Mouse (Mus musculus) MEL (cell line): Measurements from ENCODE around the gene Trim38. TPM values are rescaled to one million over a fixed set of nuclear protein-coding genes. Genes with fewer than 3 reads are reported as not detected.

Experiments used
- DNase-seq: peaks from one replicate; pipeline ENCODE4 v3.0.0; 2011; ENCODE audit warnings: low read depth, low spot score
- H3K27ac ChIP-seq: 2 replicates; pipeline ENCODE4 v1.5.1; 2012; ENCODE audit warnings: low read depth, mild to moderate bottlenecking, control low read depth, low read length, moderate library complexity; ENCODE audit not compliant: control insufficient read depth
- H3K27me3 ChIP-seq, 2 experiments: fragments of 150-350 bp in 1 of 2; sonication (generic) in 1 of 2; 2 replicates each; pipeline ENCODE4 v1.6.1; 2012; ENCODE audit warnings: low read length in 2 of 2, mild to moderate bottlenecking in 2 of 2, improper control_type of control experiment in 1 of 2, moderate library complexity in 1 of 2; ENCODE audit not compliant: insufficient read depth in 2 of 2, control insufficient read depth in 1 of 2
- H3K36me3 ChIP-seq, 2 experiments: 2 replicates each; pipeline ENCODE4 v1.6.1; 2012 to 2014; ENCODE audit warnings: low read length in 2 of 2, improper control_type of control experiment in 1 of 2, inconsistent platforms in 1 of 2, mild to moderate bottlenecking in 1 of 2; ENCODE audit not compliant: insufficient read depth in 2 of 2, control insufficient read depth in 1 of 2
- H3K4me1 ChIP-seq, 2 experiments: fragments of 150-350 bp in 1 of 2; sonication (generic) in 1 of 2; 2 replicates each; pipeline ENCODE4 v1.6.1; 2012; ENCODE audit warnings: low read length in 2 of 2, improper control_type of control experiment in 1 of 2, mild to moderate bottlenecking in 1 of 2; ENCODE audit not compliant: insufficient read depth in 2 of 2, control insufficient read depth in 1 of 2
- H3K4me3 ChIP-seq, 2 experiments: fragments of 150-350 bp in 1 of 2; sonication (generic) in 1 of 2; 2 replicates each; pipeline ENCODE4 v1.5.1; 2012; ENCODE audit warnings: low read depth in 2 of 2, low read length in 2 of 2, mild to moderate bottlenecking in 2 of 2, moderate library complexity in 2 of 2, control low read depth in 1 of 2, improper control_type of control experiment in 1 of 2; ENCODE audit not compliant: control insufficient read depth in 1 of 2, insufficient read depth in 1 of 2
- H3K79me2 ChIP-seq: 2 replicates; pipeline ENCODE4 v1.6.1; 2012; ENCODE audit warnings: mild to moderate bottlenecking, low read length, moderate library complexity; ENCODE audit not compliant: control insufficient read depth, poor library complexity, insufficient read depth
- H3K9ac ChIP-seq: 2 replicates; pipeline ENCODE4 v1.6.1; 2012; ENCODE audit warnings: low read depth, mild to moderate bottlenecking, control low read depth, low read length, moderate library complexity; ENCODE audit not compliant: control insufficient read depth, poor library complexity, severe bottlenecking
- H3K9me3 ChIP-seq: fragments of 150-350 bp; sonication (generic); replicated peaks from 2 replicates; pipeline ENCODE4 v1.6.1; 2012; ENCODE audit warnings: mild to moderate bottlenecking, low read length, improper control_type of control experiment, moderate library complexity; ENCODE audit not compliant: insufficient read depth
- CHD1 ChIP-seq: IDR thresholded peaks from 2 replicates; pipeline ENCODE4 v1.6.1; 2012; ENCODE audit warnings: low read depth, mild to moderate bottlenecking, inconsistent platforms, low read length, improper control_type of control experiment
- CTCF ChIP-seq, 3 experiments: IDR thresholded peaks in 2 of 3; conservative IDR thresholded peaks in 1 of 3; 2 replicates each; pipeline ENCODE4 v1.5.1; 2011 to 2012; ENCODE audit warnings: low read length in 3 of 3, low read depth in 2 of 3, mild to moderate bottlenecking in 2 of 3, improper control_type of control experiment in 1 of 3, inconsistent platforms in 1 of 3, mixed read lengths in 1 of 3, moderate library complexity in 1 of 3; ENCODE audit not compliant: control insufficient read depth in 1 of 3, insufficient read depth in 1 of 3, poor library complexity in 1 of 3, severe bottlenecking in 1 of 3
- E2F4 ChIP-seq: IDR thresholded peaks from 2 replicates; pipeline ENCODE4 v1.6.1; 2011; ENCODE audit warnings: low read depth, low read length, improper control_type of control experiment, borderline replicate concordance
- EP300 ChIP-seq, 2 experiments: IDR thresholded peaks; 2 replicates each; pipeline ENCODE4 v1.6.1; 2011; ENCODE audit warnings: improper control_type of control experiment in 2 of 2, low read length in 2 of 2, low read depth in 1 of 2, mild to moderate bottlenecking in 1 of 2
- ETS1 ChIP-seq: IDR thresholded peaks from 2 replicates; pipeline ENCODE4 v1.6.1; 2012; ENCODE audit warnings: low read depth, mild to moderate bottlenecking, inconsistent platforms, low read length, improper control_type of control experiment, moderate library complexity
- GABPA ChIP-seq: IDR thresholded peaks from 2 replicates; pipeline ENCODE4 v1.6.1; 2012; ENCODE audit warnings: low read depth, mild to moderate bottlenecking, inconsistent platforms, low read length, improper control_type of control experiment, moderate library complexity
- GATA1 ChIP-seq: IDR thresholded peaks from 2 replicates; pipeline ENCODE4 v1.6.1; 2011; ENCODE audit warnings: low read depth, low read length, improper control_type of control experiment
- JUND ChIP-seq: IDR thresholded peaks from 2 replicates; pipeline ENCODE4 v1.6.1; 2011; ENCODE audit warnings: low read depth, mild to moderate bottlenecking, improper control_type of control experiment, low read length
- MAZ ChIP-seq: IDR thresholded peaks from 2 replicates; pipeline ENCODE4 v1.6.1; 2012; ENCODE audit warnings: low read depth, mild to moderate bottlenecking, inconsistent platforms, low read length, improper control_type of control experiment
- POLR2A ChIP-seq, 2 experiments: IDR thresholded peaks; 2 replicates each; pipeline ENCODE4 v1.6.1; 2011 to 2012; ENCODE audit warnings: low read length in 2 of 2, mild to moderate bottlenecking in 2 of 2, control low read depth in 1 of 2, improper control_type of control experiment in 1 of 2, low read depth in 1 of 2, moderate library complexity in 1 of 2; ENCODE audit not compliant: control insufficient read depth in 1 of 2, insufficient read depth in 1 of 2, poor library complexity in 1 of 2
- RCOR1 ChIP-seq: IDR thresholded peaks from 2 replicates; pipeline ENCODE4 v1.6.1; 2012; ENCODE audit warnings: low read depth, mild to moderate bottlenecking, inconsistent platforms, low read length, improper control_type of control experiment
- USF2 ChIP-seq, 2 experiments: IDR thresholded peaks; 2 replicates each; pipeline ENCODE4 v1.6.1; 2011 to 2012; ENCODE audit warnings: improper control_type of control experiment in 2 of 2, low read length in 2 of 2, borderline replicate concordance in 1 of 2, inconsistent platforms in 1 of 2, low read depth in 1 of 2, mild to moderate bottlenecking in 1 of 2; ENCODE audit not compliant: insufficient read depth in 1 of 2
- ZC3H11A ChIP-seq: IDR thresholded peaks from 2 replicates; pipeline ENCODE4 v1.6.1; 2012; ENCODE audit warnings: low read depth, mild to moderate bottlenecking, inconsistent platforms, low read length, improper control_type of control experiment
- ZMIZ1 ChIP-seq: IDR thresholded peaks from 2 replicates; pipeline ENCODE4 v1.6.1; 2012; ENCODE audit warnings: low read depth, mild to moderate bottlenecking, inconsistent platforms, low read length, improper control_type of control experiment, moderate library complexity
- polyA plus RNA-seq, 2 experiments: library from polyadenylated mRNA; stranded (reverse) in 1 of 2; unstranded in 1 of 2; fragments of >175 nt in 1 of 2; fragments of >200 nt in 1 of 2; gene quantifications; 2 replicates each; pipeline versions ENCODE4 v1.2.1 to v1.2.4; 2012; ENCODE audit warnings: low replicate concordance in 2 of 2, low read depth in 1 of 2; ENCODE audit not compliant: insufficient read length in 2 of 2, insufficient read depth in 1 of 2, missing spikeins in 1 of 2
- total RNA-seq: library from RNA; depleted of rRNA; stranded (reverse); fragments of 300-350 nt; gene quantifications from 2 replicates; pipeline ENCODE4 v1.2.3, GENCODE M21; 2012

Trim38 gene
- total and polyA plus RNA-seq, 3 experiments: not detected

DNA sequence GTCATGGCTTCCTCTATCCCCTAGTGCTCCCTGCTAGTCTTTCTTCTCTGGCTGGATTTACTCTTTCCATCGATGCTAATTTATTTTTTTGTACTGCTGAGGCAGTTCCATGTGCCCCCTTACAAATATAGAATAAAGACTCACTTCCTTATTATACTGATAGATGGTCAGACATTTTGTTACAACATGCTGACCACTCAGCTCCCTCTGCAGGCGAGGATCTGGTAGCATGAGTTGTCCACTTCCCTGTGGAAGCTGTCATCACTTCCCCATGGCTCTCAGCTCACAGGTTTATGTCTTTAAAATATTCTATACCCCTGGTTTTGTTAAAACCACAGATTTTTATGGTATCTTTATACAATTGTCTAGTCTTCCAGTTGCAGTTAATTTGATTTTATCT is 46.4 kb downstream of the Trim38 start:
- no peaks in the 10 kb centered on the region for H3K36me3 ChIP-seq
- H3K27me3 ChIP-seq: peaks cover 0 to 8% of the 10 kb centered on the region in 2 experiments; a peak in 3 of 4 replicates
- H3K27ac ChIP-seq: no peak overlapping the region
- no peaks in the 10 kb centered on the region for H3K9me3 ChIP-seq
- no peak overlapping the region for H3K4me3 ChIP-seq
- H3K9ac ChIP-seq: no peak overlapping the region
- DNase-seq: peak; percentile 9
- H3K79me2 ChIP-seq: no peaks in the 10 kb centered on the region
- no peaks in the 10 kb centered on the region for H3K4me1 ChIP-seq
- TF ChIP-seq CTCF (IDR thresholded peaks at IDR 0.05 in 2 of 3, conservative IDR thresholded peaks at IDR 0.05 in 1 of 3; ENCODE audit: control insufficient read depth in 1 of 3, insufficient read depth in 1 of 3, low read depth in 2 of 3, low read length in 3 of 3, poor library complexity in 1 of 3, severe bottlenecking in 1 of 3) (peak in 1 of 3 experiments; percentile 21; a peak in 1 of 6 replicates), GABPA (no peak)
- TF ChIP-seq, all 39 proteins: peak for 1

DNA sequence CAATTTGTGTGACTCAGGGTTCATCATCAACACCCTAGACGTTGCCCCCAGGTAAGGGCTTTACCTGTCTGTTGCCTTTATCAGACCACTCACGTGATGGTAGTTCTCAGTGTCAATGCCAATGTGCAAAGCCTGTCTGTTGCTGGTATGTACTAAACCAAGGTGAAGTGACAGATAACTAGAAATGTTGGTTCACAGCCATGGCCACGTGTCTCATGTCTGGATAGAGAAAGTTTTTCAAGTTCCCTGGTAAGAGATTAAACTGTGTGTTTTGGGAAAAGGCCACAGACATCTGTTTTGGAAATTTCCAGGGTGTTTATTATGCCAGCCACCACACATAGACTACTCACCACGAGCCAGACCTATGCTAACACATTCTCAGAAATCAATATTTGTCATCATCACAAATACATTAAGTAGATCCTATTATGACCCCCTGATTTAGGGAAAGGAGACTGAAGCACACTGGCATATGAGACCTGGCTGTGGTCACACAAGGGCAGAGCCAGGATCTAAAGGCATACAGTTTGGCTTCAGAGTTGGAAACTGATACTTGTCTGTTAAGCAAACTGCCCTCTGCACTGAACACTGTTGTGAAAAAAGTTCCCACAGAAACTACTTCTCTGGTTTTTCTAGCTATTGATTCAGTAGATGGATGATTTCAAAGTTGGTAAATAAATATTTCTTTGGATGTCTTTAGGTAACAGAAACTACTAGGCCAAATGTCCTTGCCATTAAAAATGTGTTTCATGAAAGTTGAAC is 50.6 kb downstream of the Trim38 start:
- TF ChIP-seq EP300 (IDR thresholded peaks at IDR 0.05; ENCODE audit: low read depth in 1 of 2, low read length in 2 of 2): no peak
- no peak for TF ChIP-seq MAZ
- TF ChIP-seq GATA1: no peak
- TF ChIP-seq USF2 (IDR thresholded peaks at IDR 0.05; ENCODE audit: borderline replicate concordance in 1 of 2, insufficient read depth in 1 of 2, low read depth in 1 of 2, low read length in 2 of 2): no peak
- no peak for TF ChIP-seq GABPA
- no peak for TF ChIP-seq ETS1
- no peak for TF ChIP-seq ZC3H11A
- TF ChIP-seq E2F4: no peak
- TF ChIP-seq JUND: no peak
- TF ChIP-seq ZMIZ1: no peak
- TF ChIP-seq RCOR1: no peak
- TF ChIP-seq CHD1: no peak
- TF ChIP-seq CTCF (IDR thresholded peaks at IDR 0.05 in 2 of 3, conservative IDR thresholded peaks at IDR 0.05 in 1 of 3; ENCODE audit: control insufficient read depth in 1 of 3, insufficient read depth in 1 of 3, low read depth in 2 of 3, low read length in 3 of 3, poor library complexity in 1 of 3, severe bottlenecking in 1 of 3): no peak
- TF ChIP-seq POLR2A (IDR thresholded peaks at IDR 0.05; ENCODE audit: control insufficient read depth in 1 of 2, insufficient read depth in 1 of 2, low read depth in 1 of 2, low read length in 2 of 2, poor library complexity in 1 of 2): no peak
- no peaks in the 10 kb centered on the region for H3K79me2 ChIP-seq
- DNase-seq: no peak
- no peaks in the 10 kb centered on the region for H3K9me3 ChIP-seq
- H3K36me3 ChIP-seq: no peaks in the 10 kb centered on the region
- H3K9ac ChIP-seq: no peak overlapping the region
- no peak overlapping the region for H3K27ac ChIP-seq
- H3K4me3 ChIP-seq: no peak overlapping the region
- H3K27me3 ChIP-seq: peaks cover 9 to 12% of the 10 kb centered on the region in 2 experiments
- H3K4me1 ChIP-seq: no peaks in the 10 kb centered on the region
